Mouse (Mus musculus): ENCODE measurements around the gene Gpx3.
"Not testable (repeated sequence)": the region's sequence is repeated elsewhere in the genome, so short reads cannot be mapped to it uniquely, and the experiment has no call there.

Gpx3 gene

GRCm38 (mm10) chr11:54940056-54940455, 37.8 kb downstream of the Gpx3 start:
- no peak for DNase-seq

GRCm38 (mm10) chr11:54944702-54945101, 42.4 kb downstream of the Gpx3 start:
- DNase-seq: no peak

- no peak for DNase-seq
Observed at GRCm38 (mm10) chr11:54949717-54950116, 47.5 kb downstream of the Gpx3 start.

GRCm38 (mm10) chr11:54950684-54951083, 48.4 kb downstream of the Gpx3 start:
- no peak for DNase-seq

GRCm38 (mm10) chr11:54952651-54953050, 50.4 kb downstream of the Gpx3 start:
- no peak for DNase-seq

GRCm38 (mm10) chr11:54953993-54954446, 51.8 kb downstream of the Gpx3 start:
- no peak for DNase-seq

- no peak for DNase-seq
Observed at GRCm38 (mm10) chr11:54954716-54955115, 52.5 kb downstream of the Gpx3 start.

- DNase-seq: not testable (repeated sequence)
Observed at GRCm38 (mm10) chr11:54955400-54955734, 53.1 kb downstream of the Gpx3 start.

- DNase-seq: peak; percentile 99
Observed at GRCm38 (mm10) chr11:54955735-54956480, 53.7 kb downstream of the Gpx3 start.

- DNase-seq: no peak
Observed at GRCm38 (mm10) chr11:54956912-54957311, 54.7 kb downstream of the Gpx3 start.

- DNase-seq: not testable (repeated sequence)
Observed at GRCm38 (mm10) chr11:54957708-54958107, 55.5 kb downstream of the Gpx3 start.

GRCm38 (mm10) chr11:54958571-54959073, 56.4 kb downstream of the Gpx3 start:
- peak; percentile 40 for DNase-seq

Measured in lung, postnatal 10 days (tissue).